Mouse (Mus musculus): Measurements from ENCODE around the gene Gm5565.
"Not testable (repeated sequence)": the region's sequence is repeated elsewhere in the genome, so short reads cannot be mapped to it uniquely, and the experiment has no call there.

The Gm5565 gene

DNA sequence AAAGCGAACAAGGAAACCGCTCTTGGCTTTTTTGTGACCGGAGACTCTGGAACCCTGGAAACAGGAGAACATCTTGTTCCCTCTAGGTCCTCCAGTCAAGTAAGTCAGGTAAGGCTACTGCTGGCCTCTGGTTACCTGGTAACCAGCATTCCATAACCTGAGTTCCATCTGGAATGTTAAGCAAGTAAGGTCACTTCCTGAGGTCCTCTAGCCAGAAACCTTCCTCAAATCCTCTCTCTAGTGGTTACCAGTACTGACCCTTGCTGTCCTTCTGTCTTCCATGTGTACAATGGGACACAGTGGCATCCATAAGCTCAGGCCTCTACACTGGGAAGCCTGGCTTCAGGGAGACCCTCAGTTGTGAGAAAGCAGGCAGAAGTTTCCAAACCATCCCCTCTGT is at the start of gene Gm5565:
Gm5565 (minus strand) TSS at position 101 of the 400 bp plus-strand sequence.
- not testable (repeated sequence) for DNase-seq (ENCODE audit: low spot score)

DNA sequence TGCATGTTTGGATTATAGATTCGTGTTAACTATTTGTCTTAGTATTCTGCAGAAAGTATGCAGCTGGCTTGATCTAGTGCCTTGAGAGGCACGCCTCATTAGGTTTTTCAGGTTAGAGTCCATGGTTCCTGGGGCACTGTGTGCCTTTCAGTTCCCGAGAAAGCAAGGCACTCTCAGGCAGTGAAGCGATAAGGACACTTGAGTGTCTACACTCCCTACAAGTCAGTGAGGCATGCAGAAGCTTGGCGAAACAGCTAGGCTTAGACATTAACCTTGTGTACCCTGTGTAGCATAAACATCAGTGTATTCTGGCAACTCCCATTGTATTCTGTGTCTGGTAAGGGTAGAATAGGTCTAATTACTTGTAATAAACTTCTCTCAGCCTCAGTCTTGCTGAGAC is 45.2 kb upstream of the Gm5565 start:
- no peak for DNase-seq (ENCODE audit: low spot score)

GRCm38 (mm10) chr5:146203921-146204320 is 43.6 kb upstream of the Gm5565 start:
- DNase-seq (ENCODE audit: low spot score), result no peak

DNA sequence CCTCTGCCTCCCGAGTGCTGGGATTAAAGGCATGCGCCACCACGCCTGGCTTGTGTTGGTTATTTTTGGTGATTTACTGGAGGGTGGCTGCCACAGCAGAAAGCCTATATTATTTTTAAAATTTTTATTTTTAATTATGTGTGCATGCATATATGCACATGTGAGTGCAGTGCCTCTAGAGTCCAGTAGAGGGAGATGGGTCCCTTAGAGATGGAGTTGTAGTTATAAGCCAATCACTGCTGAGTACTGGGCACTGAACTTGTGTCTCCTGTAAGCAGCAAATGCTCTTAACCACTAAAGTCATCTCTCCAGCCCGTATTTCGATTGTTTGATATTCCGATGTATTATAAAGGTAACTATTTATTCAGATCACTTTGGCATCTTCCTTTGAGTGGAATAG is 40.2 kb upstream of the Gm5565 start:
- DNase-seq (ENCODE audit: low spot score), result no peak

- no peak for DNase-seq (ENCODE audit: low spot score)
Observed at GRCm38 (mm10) chr5:146199540-146199939, 39.2 kb upstream of the Gm5565 start.

- no peak for DNase-seq (ENCODE audit: low spot score)
Observed at GRCm38 (mm10) chr5:146199073-146199472, 38.7 kb upstream of the Gm5565 start.

DNA sequence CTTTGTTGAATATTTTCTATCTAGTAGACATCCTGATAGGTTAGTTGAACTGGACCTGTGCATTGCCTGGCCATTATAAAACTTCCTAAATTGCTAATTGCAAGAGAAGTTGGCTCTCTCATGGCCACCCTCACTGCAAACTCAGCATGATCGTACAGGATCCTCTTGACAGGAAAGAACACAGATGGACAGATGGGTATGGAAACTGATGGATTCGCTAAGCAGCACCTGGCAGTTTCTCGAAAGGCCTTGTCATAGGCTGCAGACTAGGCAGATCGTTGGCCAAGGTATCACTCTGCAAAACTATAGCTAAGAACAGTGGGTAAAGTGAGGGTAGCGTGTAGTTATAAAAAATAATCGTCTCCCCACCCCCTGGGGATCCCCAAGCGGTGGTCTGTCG is 33.0 kb upstream of the Gm5565 start:
- no peak for DNase-seq (ENCODE audit: low spot score)

DNA sequence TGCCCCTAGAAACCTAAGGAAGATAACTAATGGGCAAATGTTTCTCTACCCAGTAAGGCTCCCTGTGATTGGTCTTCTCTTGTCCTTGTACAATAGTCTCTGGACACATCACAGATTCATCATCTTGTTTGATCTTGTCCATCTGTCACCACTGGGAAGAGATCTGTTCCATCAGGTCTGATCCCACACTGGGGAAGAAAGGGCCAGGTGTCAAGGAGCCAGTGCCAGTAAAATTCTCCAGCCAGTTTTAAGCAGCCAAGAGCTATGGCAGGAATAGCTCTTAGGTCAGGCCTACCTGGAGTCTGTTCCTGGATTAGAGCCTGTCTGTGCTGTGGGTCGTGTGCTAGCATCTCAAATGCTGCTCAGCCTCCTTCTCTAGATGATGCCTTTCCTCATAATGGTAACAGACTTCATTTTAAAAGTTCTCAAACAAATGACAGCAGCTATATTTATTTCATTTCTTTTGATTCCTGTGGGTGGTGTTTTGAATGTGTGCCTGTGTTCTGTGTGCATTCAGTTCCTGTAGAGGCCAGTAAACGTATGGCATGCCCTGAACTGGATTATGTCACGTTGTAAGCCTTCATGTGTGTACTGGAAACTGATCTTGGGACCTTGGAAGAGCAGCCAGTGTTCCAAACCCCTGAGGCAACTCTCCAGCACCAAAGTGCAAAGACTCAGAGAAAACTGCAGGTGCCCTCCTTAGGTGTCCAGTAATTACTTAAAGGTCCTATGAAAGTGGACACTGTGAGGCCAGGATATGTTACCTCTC is 30.3 kb upstream of the Gm5565 start:
- DNase-seq (ENCODE audit: low spot score), result no peak

GRCm38 (mm10) chr5:146190093-146190492 is 29.8 kb upstream of the Gm5565 start:
- DNase-seq (ENCODE audit: low spot score), result no peak

GRCm38 (mm10) chr5:146188712-146189111 is 28.4 kb upstream of the Gm5565 start:
- peak; percentile 37 for DNase-seq (ENCODE audit: low spot score)

DNA sequence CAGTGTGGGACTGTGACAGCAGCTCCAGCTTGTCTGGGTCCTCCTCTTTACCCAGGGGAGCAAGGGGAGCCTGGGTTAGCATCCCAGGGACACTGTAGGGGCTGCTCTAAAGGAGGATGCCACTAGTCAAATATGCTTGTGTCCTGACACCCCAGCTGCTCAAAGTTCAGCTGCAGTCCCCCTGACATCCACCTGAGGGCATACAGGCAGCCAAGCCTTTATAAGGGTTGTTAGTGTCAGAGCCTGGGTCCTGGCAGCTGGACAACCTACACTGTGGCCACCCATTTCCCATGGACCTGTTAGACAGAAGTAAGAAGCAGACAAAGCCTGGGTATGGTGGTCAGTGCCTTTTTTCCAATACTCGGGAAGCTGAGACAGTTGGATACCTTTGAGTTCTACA is 27.8 kb upstream of the Gm5565 start:
- DNase-seq (ENCODE audit: low spot score), result no peak

GRCm38 (mm10) chr5:146187441-146187840 is 27.1 kb upstream of the Gm5565 start:
- not testable (repeated sequence) for DNase-seq (ENCODE audit: low spot score)

GRCm38 (mm10) chr5:146185204-146185603 is 24.9 kb upstream of the Gm5565 start, which contains the start of gene 1700001J03Rik:
Gene 1700001J03Rik, minus strand, starts transcription at chr5:146185304.
- not testable (repeated sequence) for DNase-seq (ENCODE audit: low spot score)

DNA sequence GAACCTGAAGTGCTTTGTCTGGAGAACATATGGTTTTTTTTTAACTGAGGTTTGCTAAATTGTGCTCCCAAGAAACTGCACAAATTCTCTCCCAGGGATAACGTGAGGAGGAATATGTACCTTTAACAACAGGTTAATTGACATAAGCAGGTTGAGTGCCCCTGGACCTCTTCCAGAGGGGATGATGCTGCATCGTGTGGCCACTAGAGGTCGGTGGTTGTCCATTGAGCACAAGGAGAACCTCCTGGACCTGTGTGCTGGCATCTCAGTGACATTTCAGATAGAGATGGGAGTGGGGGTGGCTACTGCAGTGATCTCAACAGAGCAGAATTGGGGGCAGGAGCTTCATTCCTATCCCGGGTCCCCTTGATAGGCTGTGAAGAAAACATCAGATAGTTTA is 12.4 kb upstream of the Gm5565 start:
- DNase-seq (ENCODE audit: low spot score), result not testable (repeated sequence)

DNA sequence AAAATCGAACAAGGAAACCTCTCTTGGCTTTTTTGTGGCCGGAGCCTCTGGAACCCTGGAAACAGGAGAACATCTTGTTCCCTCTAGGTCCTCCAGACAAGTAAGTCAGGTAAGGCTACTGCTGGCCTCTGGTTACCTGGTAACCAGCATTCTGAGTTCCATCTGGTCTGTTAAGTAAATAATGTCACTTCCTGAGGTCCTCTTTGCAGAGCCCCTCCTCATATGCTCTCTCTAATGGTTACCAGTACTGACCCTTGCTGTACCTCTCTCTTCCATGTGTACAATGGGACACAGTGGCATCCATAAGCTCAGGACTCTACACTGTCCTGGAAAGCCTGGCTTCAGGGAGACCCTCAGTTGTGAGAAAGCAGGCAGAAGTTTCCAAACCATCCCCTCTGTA is 10.3 kb upstream of the Gm5565 start, which contains the start of gene Gm6309:
Gm6309 (minus strand) TSS at position 101 of the 400 bp plus-strand sequence.
- not testable (repeated sequence) for DNase-seq (ENCODE audit: low spot score)

DNA sequence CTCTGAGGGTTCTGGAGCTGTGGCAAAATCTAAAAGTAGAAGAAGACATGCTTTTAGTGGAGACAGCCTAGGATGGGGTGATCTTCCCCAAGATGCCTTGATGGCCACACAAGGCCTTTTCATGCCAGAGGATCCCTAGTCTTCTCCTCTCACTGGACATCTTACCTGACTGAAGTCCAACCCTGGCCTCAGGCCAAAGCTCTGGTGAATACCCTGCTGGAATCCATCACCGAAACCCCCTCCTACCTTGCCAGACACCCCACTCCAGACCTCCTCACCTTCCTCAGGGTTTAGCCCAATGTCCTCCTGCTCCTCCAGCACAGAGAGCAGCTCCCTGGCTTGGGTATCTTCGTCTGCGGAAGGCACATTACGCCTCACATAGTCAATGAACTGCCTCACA is 2.0 kb downstream of the Gm5565 start:
- not testable (repeated sequence) for DNase-seq (ENCODE audit: low spot score)

GRCm38 (mm10) chr5:146150454-146150853 is 9.9 kb downstream of the Gm5565 start:
- DNase-seq (ENCODE audit: low spot score), result no peak

DNA sequence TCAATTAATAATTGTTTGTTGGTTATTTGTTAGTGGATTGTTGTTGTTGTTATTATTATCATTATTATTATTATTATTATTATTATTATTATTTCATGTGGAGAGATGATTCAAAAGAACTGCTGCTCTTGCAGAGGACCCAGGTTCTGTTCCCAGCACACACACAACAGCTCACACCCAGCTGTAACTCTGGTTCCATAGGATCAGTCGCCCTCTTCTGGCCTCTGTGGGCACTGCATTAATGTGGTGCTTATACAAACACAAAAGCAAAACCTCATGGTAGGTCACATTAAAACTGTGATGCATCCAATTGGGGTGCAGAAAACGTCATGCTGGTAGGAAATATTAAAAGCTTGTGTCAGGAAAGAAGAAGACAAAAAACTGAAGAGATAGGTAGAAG is 12.4 kb downstream of the Gm5565 start:
- DNase-seq (ENCODE audit: low spot score), result no peak
